Mouse (Mus musculus) heart, embryonic 16.5 days (tissue): ENCODE results near the gene 4931429L15Rik. TPM values are rescaled to one million over a fixed set of nuclear protein-coding genes. Genes with fewer than 3 reads are reported as not detected.
"Not testable (repeated sequence)": the region's sequence is repeated elsewhere in the genome, so short reads cannot be mapped to it uniquely, and the experiment has no call there.

Experiments used
- ATAC-seq: fragments of 200-750 bp; cut with Nextera tagmentation; replicated peaks from 2 replicates; pipeline ENCODE4 v1.8.0; 2017; ENCODE audit warnings: moderate number of reproducible peaks; ENCODE audit not compliant: insufficient read depth, low FRiP score; ENCODE audit errors: extremely low read depth
- H3K27ac ChIP-seq: fragments of 300-500 bp; sonication (generic); 2 replicates; pipeline ENCODE4 v1.5.1; 2014; ENCODE audit warnings: mild to moderate bottlenecking, low read length, control low read depth, moderate library complexity
- H3K27me3 ChIP-seq: fragments of 300-500 bp; sonication (generic); 2 replicates; pipeline ENCODE4 v1.6.1; 2014; ENCODE audit warnings: low read length, mixed read lengths; ENCODE audit not compliant: control insufficient read depth, insufficient read depth
- H3K36me3 ChIP-seq: fragments of 300-500 bp; sonication (generic); 2 replicates; pipeline ENCODE4 v1.6.1; 2014; ENCODE audit not compliant: control insufficient read depth, insufficient read depth
- H3K4me1 ChIP-seq: fragments of 300-500 bp; sonication (generic); 2 replicates; pipeline ENCODE4 v1.6.1; 2014; ENCODE audit warnings: low read length, mixed read lengths; ENCODE audit not compliant: control insufficient read depth, insufficient read depth
- H3K4me2 ChIP-seq: fragments of 300-500 bp; sonication (generic); 2 replicates; pipeline ENCODE4 v1.6.1; 2014; ENCODE audit warnings: low read depth, mild to moderate bottlenecking, control low read depth, low read length
- H3K4me3 ChIP-seq: fragments of 300-500 bp; sonication (generic); 2 replicates; pipeline ENCODE4 v1.5.1; 2014; ENCODE audit warnings: mild to moderate bottlenecking, control low read depth, low read length
- H3K9ac ChIP-seq: fragments of 300-500 bp; sonication (generic); 2 replicates; pipeline ENCODE4 v1.6.1; 2014; ENCODE audit warnings: low read length, control low read depth
- H3K9me3 ChIP-seq: fragments of 300-500 bp; sonication (generic); replicated peaks from 2 replicates; pipeline ENCODE4 v1.6.1; 2016; ENCODE audit warnings: low read length; ENCODE audit not compliant: control insufficient read depth
- WGBS: fragments of 180-500 bp; shearing (Covaris S2); extraction: QIAGEN DNeasy Blood & Tissue Kit; methylation state at CpG from one replicate; pipeline ENCODE4 v1.1.7; 2014; 5-methylcytosine and 5-hydroxymethylcytosine counted together
- polyA plus RNA-seq: library from polyadenylated mRNA; unstranded; fragments of >200 nt; fragmentation: Nextera tagmentation; extraction: Ambion mirVana; gene quantifications from 2 replicates; pipeline ENCODE4 v1.2.1, GENCODE M21; 2015

4931429L15Rik gene
- polyA plus RNA-seq, 1 experiment from 2014 or later, result not detected

GRCm38 (mm10) chr9:46339051-46339652, 19.4 kb upstream of the 4931429L15Rik start:
- Histone ChIP-seq H3K4me3 (no peak overlapping the region), H3K9me3 (no peaks in the 10 kb centered on the region), H3K4me1 (no peaks in the 10 kb centered on the region), H3K4me2 (no peak overlapping the region), H3K27ac (no peak overlapping the region), H3K27me3 (peaks cover 13% of the 10 kb centered on the region; the same call in 1 of the 2 replicates), H3K9ac (no peak overlapping the region), H3K36me3 (no peaks in the 10 kb centered on the region)
- WGBS, result 80% methylated on average over 4 of the region's 4 CpGs
- ATAC-seq, result no peak

DNA sequence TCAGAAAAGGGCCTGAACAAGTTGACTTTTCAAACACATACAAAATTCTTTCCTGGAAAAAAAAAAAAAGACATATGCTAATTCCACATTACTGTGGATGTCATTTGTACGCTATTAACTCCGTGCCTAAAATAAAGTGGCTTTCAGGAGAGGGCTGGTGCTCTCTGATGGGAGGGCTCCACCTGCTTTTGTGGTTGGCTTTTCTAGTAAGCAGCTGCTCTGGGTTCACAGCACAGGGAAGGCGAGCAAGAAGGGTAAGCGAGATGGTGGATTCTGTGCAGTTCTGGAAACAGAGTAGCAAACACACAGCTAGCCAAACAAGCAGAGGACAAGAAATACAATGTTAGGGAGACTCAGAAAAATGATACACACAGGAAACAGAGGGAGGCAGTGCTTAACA, 18.6 kb upstream of the 4931429L15Rik start:
- no peaks in the 10 kb centered on the region for H3K36me3 ChIP-seq
- no peaks in the 10 kb centered on the region for H3K9me3 ChIP-seq
- H3K4me2 ChIP-seq, result no peak overlapping the region
- ATAC-seq, result no peak
- WGBS, result 42% methylated on average over 4 of the region's 4 CpGs
- no peak overlapping the region for H3K9ac ChIP-seq
- no peak overlapping the region for H3K27ac ChIP-seq
- no peaks in the 10 kb centered on the region for H3K4me1 ChIP-seq
- H3K4me3 ChIP-seq, result no peak overlapping the region
- peaks cover 13% of the 10 kb centered on the region; the same call in 1 of the 2 replicates for H3K27me3 ChIP-seq

DNA sequence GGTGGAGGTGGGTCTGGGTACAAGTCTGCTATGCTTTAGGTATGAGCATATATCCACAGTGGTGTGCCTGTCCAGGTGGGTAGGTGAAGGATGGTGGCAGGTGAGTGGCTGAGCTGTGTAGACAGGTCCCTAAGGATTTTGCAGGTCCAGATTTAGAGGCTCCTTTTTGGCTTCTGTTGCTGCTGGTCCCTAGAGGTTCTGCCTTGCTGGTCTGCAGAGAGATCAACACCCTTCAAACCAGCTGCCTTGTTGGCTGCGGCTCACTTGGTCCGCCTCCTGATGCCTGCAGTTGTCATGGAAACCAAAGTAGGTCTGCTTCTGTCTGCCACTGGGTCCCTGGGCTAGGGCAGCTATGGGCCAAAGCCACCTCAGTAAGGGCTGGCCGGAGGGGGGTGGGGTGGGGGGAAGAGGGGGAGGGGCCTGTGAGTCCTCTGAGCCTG, 18.1 kb upstream of the 4931429L15Rik start:
- ATAC-seq, result no peak
- no peaks in the 10 kb centered on the region for H3K9me3 ChIP-seq
- 14% methylated on average over 3 of the region's 3 CpGs for WGBS

GRCm38 (mm10) chr9:46337331-46337730, 17.5 kb upstream of the 4931429L15Rik start:
- Histone ChIP-seq H3K4me1 (no peaks in the 10 kb centered on the region), H3K9ac (no peak overlapping the region), H3K4me3 (no peak overlapping the region), H3K27me3 (peaks cover 13% of the 10 kb centered on the region), H3K4me2 (no peak overlapping the region), H3K9me3 (no peaks in the 10 kb centered on the region), H3K27ac (no peak overlapping the region), H3K36me3 (no peaks in the 10 kb centered on the region)
- WGBS, result 68% methylated on average over 7 of the region's 7 CpGs
- ATAC-seq, result no peak

More for the DNA sequence above, 18.1 kb upstream of the 4931429L15Rik start:
- H3K27ac ChIP-seq, result no peak overlapping the region
- no peak overlapping the region for H3K9ac ChIP-seq
- no peaks in the 10 kb centered on the region for H3K4me1 ChIP-seq
- H3K27me3 ChIP-seq, result peaks cover 13% of the 10 kb centered on the region
- no peaks in the 10 kb centered on the region for H3K36me3 ChIP-seq
- no peak overlapping the region for H3K4me2 ChIP-seq
- H3K4me3 ChIP-seq, result no peak overlapping the region

DNA sequence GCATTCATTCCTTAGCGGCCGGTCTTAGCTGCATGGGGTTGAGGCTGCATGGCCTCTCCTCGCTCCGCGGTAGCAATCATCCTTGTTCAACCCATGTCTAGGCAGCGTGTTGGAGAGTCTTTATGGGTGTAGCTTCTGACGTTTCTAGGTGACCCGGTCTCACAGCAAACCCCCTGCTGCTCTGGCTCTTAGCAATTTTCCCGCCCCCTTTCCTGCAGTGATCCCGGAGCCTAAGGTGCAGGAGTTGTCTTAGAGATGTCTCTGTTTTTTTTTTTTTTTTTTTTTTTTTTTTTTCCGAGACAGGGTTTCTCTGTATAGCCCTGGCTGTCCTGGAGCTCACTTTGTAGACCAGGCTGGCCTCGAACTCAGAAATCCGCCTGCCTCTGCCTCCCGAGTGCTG, 16.5 kb upstream of the 4931429L15Rik start:
- H3K36me3 ChIP-seq, H3K4me3 ChIP-seq, H3K4me1 ChIP-seq, H3K27ac ChIP-seq, ATAC-seq, H3K4me2 ChIP-seq, H3K9ac ChIP-seq, H3K9me3 ChIP-seq: not testable (repeated sequence)
- H3K27me3 ChIP-seq, result peaks cover 13% of the 10 kb centered on the region
- 71% methylated on average over 13 of the region's 14 CpGs for WGBS

DNA sequence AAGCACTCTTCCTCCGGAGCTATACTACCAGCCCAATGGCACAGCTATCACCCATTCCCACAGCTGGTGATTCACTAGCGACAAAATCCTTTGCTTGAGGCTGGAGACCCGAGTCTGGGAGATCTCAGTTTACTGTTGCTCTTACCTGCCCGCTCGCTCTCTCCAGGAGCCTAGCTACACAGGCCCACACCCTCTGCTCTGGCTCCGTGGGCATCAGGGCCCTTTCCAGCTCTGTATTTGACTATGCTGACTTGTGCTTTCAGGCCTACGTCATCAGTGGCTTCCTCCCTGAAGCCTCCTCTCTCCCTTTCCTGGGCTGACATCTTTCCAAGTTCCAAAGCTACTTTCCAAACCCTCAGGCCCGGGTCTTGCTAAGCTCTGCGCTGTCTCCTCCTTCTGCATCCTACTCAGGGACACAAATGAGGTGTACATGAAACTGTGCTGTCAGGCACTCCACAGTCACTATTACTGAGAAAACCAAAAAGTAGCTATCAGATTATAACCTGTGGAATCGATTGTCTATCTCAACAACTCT, 15.7 kb upstream of the 4931429L15Rik start:
- Histone ChIP-seq H3K4me1 (no peaks in the 10 kb centered on the region), H3K27ac (no peak overlapping the region), H3K4me2 (no peak overlapping the region), H3K27me3 (peaks cover 13% of the 10 kb centered on the region), H3K4me3 (no peak overlapping the region), H3K36me3 (no peaks in the 10 kb centered on the region), H3K9ac (no peak overlapping the region), H3K9me3 (no peaks in the 10 kb centered on the region)
- no peak for ATAC-seq
- 67% methylated on average over 10 of the region's 10 CpGs for WGBS

GRCm38 (mm10) chr9:46334471-46335025, 14.8 kb upstream of the 4931429L15Rik start:
- no peak for ATAC-seq
- Histone ChIP-seq H3K4me3 (no peak overlapping the region), H3K27ac (no peak overlapping the region), H3K27me3 (peaks cover 13% of the 10 kb centered on the region), H3K4me1 (peaks cover under 1% of the 10 kb centered on the region; the same call in 1 of the 2 replicates), H3K4me2 (no peak overlapping the region), H3K9ac (no peak overlapping the region), H3K9me3 (no peaks in the 10 kb centered on the region), H3K36me3 (no peaks in the 10 kb centered on the region)
- WGBS, result 34% methylated on average over 26 of the region's 26 CpGs

- Histone ChIP-seq H3K4me3 (no peak overlapping the region), H3K9me3 (no peaks in the 10 kb centered on the region), H3K4me2 (no peak overlapping the region), H3K4me1 (peaks cover 11% of the 10 kb centered on the region), H3K27ac (no peak overlapping the region), H3K27me3 (peaks cover 13% of the 10 kb centered on the region), H3K9ac (no peak overlapping the region), H3K36me3 (no peaks in the 10 kb centered on the region)
- WGBS, result 74% methylated on average over 1 of the region's 1 CpGs
- no peak for ATAC-seq
These were observed 11.5 kb upstream of the 4931429L15Rik start for GRCm38 (mm10) chr9:46331301-46331700.

- Histone ChIP-seq H3K4me2 (no peak overlapping the region), H3K4me3 (no peak overlapping the region), H3K36me3 (no peaks in the 10 kb centered on the region), H3K9me3 (no peaks in the 10 kb centered on the region), H3K27ac (no peak overlapping the region), H3K9ac (no peak overlapping the region), H3K4me1 (peaks cover 11% of the 10 kb centered on the region), H3K27me3 (peaks cover 13% of the 10 kb centered on the region)
- WGBS, result 34% methylated on average over 6 of the region's 6 CpGs
- no peak for ATAC-seq
These were observed 10.8 kb upstream of the 4931429L15Rik start for GRCm38 (mm10) chr9:46330586-46330895.
